Mouse (Mus musculus): Measurements from ENCODE around the gene Tiam1. TPM values are rescaled to one million over a fixed set of nuclear protein-coding genes. Genes with fewer than 3 reads are reported as not detected.

The Tiam1 gene
- total and polyA plus RNA-seq, 3 experiments = 1.8 to 5.3 (median 2.9) TPM

DNA sequence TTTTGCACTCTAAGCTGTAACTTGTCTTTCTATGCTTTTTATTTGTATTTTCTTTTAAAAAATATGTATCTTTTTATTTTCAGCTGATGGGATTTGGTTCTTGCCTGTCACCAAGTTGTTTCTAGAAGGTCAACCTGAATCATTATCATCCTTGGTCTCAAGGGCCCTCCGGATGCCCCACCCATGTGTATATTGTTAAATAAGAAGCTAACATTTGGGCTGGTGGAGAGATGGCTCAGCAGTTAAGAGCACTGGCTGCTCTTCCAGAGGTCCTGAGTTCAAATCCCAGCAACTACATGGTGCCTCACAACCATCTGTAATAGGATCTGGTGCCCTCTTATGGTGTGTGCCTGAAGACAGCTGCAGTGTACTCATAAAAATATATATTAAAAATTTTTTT lies 27.1 kb upstream of the Tiam1 start:
- H3K4me1 ChIP-seq (ENCODE audit: insufficient read depth, low read depth, low read length) = no peaks in the 10 kb centered on the region; the same call in 1 of the 2 replicates
- H3K27me3 ChIP-seq (ENCODE audit: insufficient read depth, low read length) = 0 out of 2 replicates have a peak, but pooled peaks cover 3% of the 10 kb centered on the region
- no peak for DNase-seq (ENCODE audit: low spot score)
- no peak for ATAC-seq (ENCODE audit: extremely low read depth, insufficient number of reproducible peaks, low FRiP score, poor library complexity, severe bottlenecking)
- no peaks in the 10 kb centered on the region for H3K9me3 ChIP-seq (replicated peaks)
- TF ChIP-seq TAL1 (conservative IDR thresholded peaks at IDR 0.05; ENCODE audit: low read depth, low read length) (no peak), POLR2AphosphoS5 (IDR thresholded peaks at IDR 0.05; ENCODE audit: insufficient replicate concordance, low read depth, low read length) (no peak), CTCF (IDR thresholded peaks at IDR 0.05; ENCODE audit: low read depth, low read length) (no peak), GATA1 (IDR thresholded peaks at IDR 0.05; ENCODE audit: borderline replicate concordance, low read length) (no peak), GATA2 (IDR thresholded peaks at IDR 0.05; ENCODE audit: borderline replicate concordance, low read depth, low read length) (no peak)
- no peak overlapping the region for H3K4me3 ChIP-seq (ENCODE audit: low read depth, low read length)
- no peaks in the 10 kb centered on the region for H3K36me3 ChIP-seq (replicated peaks)

DNA sequence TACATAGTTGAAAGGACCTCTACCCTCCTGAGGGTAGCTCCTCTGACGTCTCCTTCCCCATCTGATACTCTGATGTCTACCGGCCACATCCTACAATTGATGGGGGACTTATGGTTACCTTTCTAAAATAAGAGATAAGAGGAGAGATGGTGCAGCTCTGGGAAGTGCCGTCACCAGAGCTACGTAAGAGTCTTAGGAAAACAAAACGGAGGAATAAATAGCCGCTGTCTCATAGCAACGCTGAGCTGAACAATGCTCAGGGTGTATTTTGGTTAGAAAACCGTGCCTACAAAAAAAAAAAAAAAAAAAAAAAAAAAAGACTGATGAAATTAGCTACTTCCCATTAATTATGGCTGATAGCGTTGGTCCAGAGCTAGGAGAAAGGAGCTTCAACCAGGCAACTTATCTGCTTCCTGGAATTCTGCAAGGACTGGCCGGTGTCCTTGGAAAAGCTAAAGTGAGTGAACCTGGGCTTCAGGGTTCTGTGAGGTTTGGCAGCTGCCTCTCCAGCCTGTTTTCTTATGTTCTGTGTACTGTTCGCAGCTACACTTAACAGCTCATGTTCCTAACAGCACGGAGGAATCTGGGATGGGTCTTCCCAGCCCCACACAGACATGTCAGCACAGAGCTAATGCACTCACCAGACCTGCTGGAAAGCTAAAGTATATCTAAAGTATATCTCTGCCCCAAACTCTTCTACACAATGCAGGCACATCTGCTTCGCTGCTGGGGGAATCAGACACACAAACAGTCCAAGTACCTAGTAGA lies 26.5 kb upstream of the Tiam1 start:
- no peaks in the 10 kb centered on the region for H3K9me3 ChIP-seq (replicated peaks)
- no peaks in the 10 kb centered on the region for H3K36me3 ChIP-seq (replicated peaks)
- TF ChIP-seq GATA2 (IDR thresholded peaks at IDR 0.05; ENCODE audit: borderline replicate concordance, low read depth, low read length) (no peak), TAL1 (conservative IDR thresholded peaks at IDR 0.05; ENCODE audit: low read depth, low read length) (no peak), GATA1 (IDR thresholded peaks at IDR 0.05; ENCODE audit: borderline replicate concordance, low read length) (no peak), CTCF (IDR thresholded peaks at IDR 0.05; ENCODE audit: low read depth, low read length) (no peak), POLR2AphosphoS5 (IDR thresholded peaks at IDR 0.05; ENCODE audit: insufficient replicate concordance, low read depth, low read length) (no peak)
- no peak overlapping the region for H3K4me3 ChIP-seq (ENCODE audit: low read depth, low read length)
- DNase-seq (ENCODE audit: low spot score) (no peak), ATAC-seq (ENCODE audit: extremely low read depth, insufficient number of reproducible peaks, low FRiP score, poor library complexity, severe bottlenecking) (no peak)
- H3K27me3 ChIP-seq (ENCODE audit: insufficient read depth, low read length) = peaks cover 3% of the 10 kb centered on the region; the same call in 1 of the 2 replicates
- no peaks in the 10 kb centered on the region; the same call in 1 of the 2 replicates for H3K4me1 ChIP-seq (ENCODE audit: insufficient read depth, low read depth, low read length)

DNA sequence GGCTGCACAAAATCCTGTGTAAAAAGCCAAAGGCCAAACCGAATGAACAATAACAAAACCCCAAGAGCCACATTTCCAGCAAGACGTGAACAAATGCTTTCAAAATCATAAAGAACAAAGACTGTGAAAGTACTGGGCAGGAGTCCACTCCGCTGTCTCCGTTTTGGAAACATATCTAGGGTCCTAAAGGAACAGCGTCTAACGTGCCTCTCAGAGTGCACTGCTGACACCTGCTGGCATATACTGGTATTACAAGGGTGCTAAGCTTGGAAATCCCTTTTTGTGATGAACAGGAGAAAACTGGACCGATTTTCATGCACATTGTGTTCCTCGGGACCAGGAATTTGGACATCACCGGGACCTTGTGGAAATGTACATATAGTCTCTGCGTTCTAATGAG lies 24.1 kb upstream of the Tiam1 start:
- ATAC-seq (ENCODE audit: extremely low read depth, insufficient number of reproducible peaks, low FRiP score, poor library complexity, severe bottlenecking) = 0 out of 2 replicates have a peak, but pooled peaks have one; percentile 15
- no peaks in the 10 kb centered on the region for H3K36me3 ChIP-seq (replicated peaks)

DNA sequence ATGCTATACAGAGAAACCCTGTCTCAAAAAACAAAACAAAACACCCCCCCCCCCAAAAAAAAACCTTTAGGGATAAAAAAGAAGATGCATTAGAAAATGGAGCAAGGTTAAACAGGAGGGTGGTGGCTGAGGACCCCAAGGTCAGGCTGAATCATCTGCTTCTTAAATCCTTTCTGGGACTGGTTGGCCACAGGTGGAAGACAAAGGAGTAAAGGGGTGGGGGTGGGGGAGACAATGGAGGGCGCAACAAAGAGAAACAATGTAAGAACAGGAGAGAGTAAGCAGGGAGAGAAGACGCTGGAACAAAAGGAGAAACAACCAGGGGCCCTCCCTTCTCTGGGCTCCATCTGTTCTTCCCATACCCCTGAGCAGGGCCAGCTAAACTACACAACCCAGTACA lies 21.9 kb upstream of the Tiam1 start:
- Histone ChIP-seq H3K9me3 (replicated peaks) (peaks cover 11% of the 10 kb centered on the region), H3K4me3 (ENCODE audit: low read depth, low read length) (no peak overlapping the region), H3K36me3 (replicated peaks) (no peaks in the 10 kb centered on the region), H3K27me3 (ENCODE audit: insufficient read depth, low read length) (peaks cover 10% of the 10 kb centered on the region), H3K4me1 (ENCODE audit: insufficient read depth, low read depth, low read length) (no peaks in the 10 kb centered on the region; the same call in 1 of the 2 replicates)
- no peak for DNase-seq (ENCODE audit: low spot score)
- TF ChIP-seq GATA2 (IDR thresholded peaks at IDR 0.05; ENCODE audit: borderline replicate concordance, low read depth, low read length) (no peak), GATA1 (IDR thresholded peaks at IDR 0.05; ENCODE audit: borderline replicate concordance, low read length) (no peak), POLR2AphosphoS5 (IDR thresholded peaks at IDR 0.05; ENCODE audit: insufficient replicate concordance, low read depth, low read length) (no peak), TAL1 (conservative IDR thresholded peaks at IDR 0.05; ENCODE audit: low read depth, low read length) (no peak), CTCF (IDR thresholded peaks at IDR 0.05; ENCODE audit: low read depth, low read length) (no peak)
- ATAC-seq (ENCODE audit: extremely low read depth, insufficient number of reproducible peaks, low FRiP score, poor library complexity, severe bottlenecking) = no peak

More for the DNA sequence above, 24.1 kb upstream of the Tiam1 start:
- no peak for DNase-seq (ENCODE audit: low spot score)
- H3K27me3 ChIP-seq (ENCODE audit: insufficient read depth, low read length) = peaks cover 10% of the 10 kb centered on the region
- no peaks in the 10 kb centered on the region; the same call in 1 of the 2 replicates for H3K4me1 ChIP-seq (ENCODE audit: insufficient read depth, low read depth, low read length)
- peaks cover 9% of the 10 kb centered on the region for H3K9me3 ChIP-seq (replicated peaks)
- peak; percentile 94 for TF ChIP-seq CTCF (IDR thresholded peaks at IDR 0.05; ENCODE audit: low read depth, low read length)
- no peak for TF ChIP-seq POLR2AphosphoS5 (IDR thresholded peaks at IDR 0.05; ENCODE audit: insufficient replicate concordance, low read depth, low read length)
- H3K4me3 ChIP-seq (ENCODE audit: low read depth, low read length) = no peak overlapping the region

DNA sequence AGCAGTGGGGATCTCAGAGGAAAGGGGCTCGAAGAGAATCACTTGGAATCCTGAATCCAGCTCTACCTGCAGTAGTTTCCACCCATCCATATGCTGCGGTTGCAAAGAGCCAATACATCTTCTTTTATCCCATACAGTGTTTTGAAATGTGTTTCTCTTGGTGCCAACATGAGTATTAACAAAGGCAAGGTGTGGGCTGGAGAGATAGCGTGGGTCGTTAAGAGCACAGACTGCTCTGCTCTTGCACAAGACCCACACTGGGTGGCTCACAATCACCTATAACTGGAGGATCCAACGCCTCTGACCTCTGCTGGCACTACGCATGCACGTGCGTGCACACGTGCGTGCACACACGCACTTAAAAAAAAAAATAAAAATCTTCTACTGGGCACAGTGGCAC lies 21.4 kb upstream of the Tiam1 start:
- Histone ChIP-seq H3K36me3 (replicated peaks) (no peaks in the 10 kb centered on the region), H3K27me3 (ENCODE audit: insufficient read depth, low read length) (peaks cover 10% of the 10 kb centered on the region), H3K9me3 (replicated peaks) (peaks cover 11% of the 10 kb centered on the region), H3K4me3 (ENCODE audit: low read depth, low read length) (no peak overlapping the region), H3K4me1 (ENCODE audit: insufficient read depth, low read depth, low read length) (no peaks in the 10 kb centered on the region; the same call in 1 of the 2 replicates)
- DNase-seq (ENCODE audit: low spot score) (no peak), ATAC-seq (ENCODE audit: extremely low read depth, insufficient number of reproducible peaks, low FRiP score, poor library complexity, severe bottlenecking) (no peak)
- TF ChIP-seq CTCF (IDR thresholded peaks at IDR 0.05; ENCODE audit: low read depth, low read length) (no peak), GATA1 (IDR thresholded peaks at IDR 0.05; ENCODE audit: borderline replicate concordance, low read length) (no peak), GATA2 (IDR thresholded peaks at IDR 0.05; ENCODE audit: borderline replicate concordance, low read depth, low read length) (no peak), TAL1 (conservative IDR thresholded peaks at IDR 0.05; ENCODE audit: low read depth, low read length) (no peak), POLR2AphosphoS5 (IDR thresholded peaks at IDR 0.05; ENCODE audit: insufficient replicate concordance, low read depth, low read length) (no peak)

DNA sequence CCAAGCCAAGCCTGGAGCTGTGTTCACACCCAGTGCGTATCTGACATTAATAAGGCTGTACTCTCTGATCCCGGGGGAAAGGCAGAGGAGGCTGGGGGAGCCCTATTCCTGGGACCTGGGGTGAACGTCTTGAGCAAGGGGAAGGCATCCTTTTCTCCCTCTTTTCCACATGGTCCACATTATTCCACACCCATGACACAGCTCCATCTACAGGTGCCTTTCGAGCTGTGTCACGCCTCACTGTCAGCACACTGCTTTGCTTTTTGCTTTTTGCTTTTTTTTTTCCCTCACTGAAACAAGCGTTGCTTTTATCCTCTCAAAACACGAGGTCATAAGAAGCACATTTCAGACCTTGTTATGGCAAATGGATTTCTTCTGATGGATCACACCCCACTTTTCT lies 11.5 kb upstream of the Tiam1 start:
- ATAC-seq (ENCODE audit: extremely low read depth, insufficient number of reproducible peaks, low FRiP score, poor library complexity, severe bottlenecking) (no peak), DNase-seq (ENCODE audit: low spot score) (no peak)
- Histone ChIP-seq H3K9me3 (replicated peaks) (peaks cover 17% of the 10 kb centered on the region), H3K4me1 (ENCODE audit: insufficient read depth, low read depth, low read length) (no peaks in the 10 kb centered on the region), H3K36me3 (replicated peaks) (no peaks in the 10 kb centered on the region), H3K27me3 (ENCODE audit: insufficient read depth, low read length) (peaks cover 4% of the 10 kb centered on the region; the same call in 1 of the 2 replicates), H3K4me3 (ENCODE audit: low read depth, low read length) (no peak overlapping the region)
- TF ChIP-seq TAL1 (conservative IDR thresholded peaks at IDR 0.05; ENCODE audit: low read depth, low read length) (no peak), GATA2 (IDR thresholded peaks at IDR 0.05; ENCODE audit: borderline replicate concordance, low read depth, low read length) (no peak), GATA1 (IDR thresholded peaks at IDR 0.05; ENCODE audit: borderline replicate concordance, low read length) (no peak), CTCF (IDR thresholded peaks at IDR 0.05; ENCODE audit: low read depth, low read length) (no peak), POLR2AphosphoS5 (IDR thresholded peaks at IDR 0.05; ENCODE audit: insufficient replicate concordance, low read depth, low read length) (no peak)
